Mouse (Mus musculus) heart, adult 2 months (tissue): ENCODE results near the gene Tmem129.

Experiments
- CTCF ChIP-seq: fragments of 200-600 bp; IDR thresholded peaks from 2 replicates; pipeline ENCODE4 v1.8.1; 2022; ENCODE audit warnings: antibody characterized with exemption, mild to moderate bottlenecking, moderate library complexity
- EP300 ChIP-seq: fragments of 200-500 bp; IDR thresholded peaks from 2 replicates; pipeline ENCODE4 v1.6.1; 2011; ENCODE audit warnings: low read depth, low read length, control low read depth; ENCODE audit not compliant: insufficient read depth
- POLR2A ChIP-seq: fragments of 200-500 bp; IDR thresholded peaks from 2 replicates; pipeline ENCODE4 v1.6.1; 2011; ENCODE audit warnings: mild to moderate bottlenecking, low read depth, low read length, control low read depth; ENCODE audit not compliant: insufficient read depth

DNA sequence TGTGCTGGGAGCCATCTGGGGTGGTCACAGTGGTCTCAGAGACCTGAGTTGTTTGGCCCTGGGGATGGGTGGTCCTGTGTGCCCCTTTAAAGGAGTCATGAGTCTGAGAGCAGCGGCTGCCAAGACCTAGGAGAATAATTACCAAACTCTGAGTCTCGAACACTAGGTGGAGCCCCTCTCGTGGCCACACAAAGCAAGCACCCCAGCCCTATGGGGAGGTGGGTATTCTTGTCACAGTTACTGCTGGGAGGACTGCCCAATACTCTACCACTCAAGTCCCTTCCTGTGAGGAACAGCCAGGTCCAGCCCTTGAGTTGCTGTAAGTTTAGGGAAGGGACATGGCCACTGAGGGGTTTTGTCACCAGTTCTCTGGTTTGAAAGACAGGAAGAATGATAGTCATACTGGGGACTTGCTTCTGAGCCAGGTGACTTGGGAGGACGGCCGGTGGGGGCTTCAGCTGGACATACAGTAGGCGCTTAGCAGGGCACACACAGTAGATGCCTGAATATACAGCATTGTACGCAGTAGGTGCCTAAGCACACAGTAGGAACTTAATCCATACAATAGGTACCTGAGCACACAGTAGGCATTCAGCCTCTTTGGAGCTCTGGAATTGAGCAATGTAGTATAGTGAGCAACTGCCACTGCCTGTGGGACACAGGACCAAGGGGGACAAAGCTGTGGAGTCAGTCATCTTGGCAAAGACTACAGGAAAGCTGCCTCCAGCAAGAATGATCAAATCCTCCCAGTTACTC, 25.9 kb upstream of the Tmem129 start:
- TF ChIP-seq CTCF = peak; percentile 83
- TF ChIP-seq EP300 = 0 out of 2 replicates have a peak, but pooled peaks have one; percentile 69
- no peak for TF ChIP-seq POLR2A
